Mouse (Mus musculus) stomach, postnatal 0 days (tissue): Measurements from ENCODE around the gene Prpsap1.

Experiments used
- CTCF ChIP-seq: IDR thresholded peaks from 2 replicates; pipeline ENCODE4 v1.5.1; 2016; ENCODE audit warnings: antibody characterized with exemption, low read depth, mild to moderate bottlenecking, moderate library complexity
- EP300 ChIP-seq: optimal IDR thresholded peaks from 2 replicates; pipeline ENCODE3; 2016; ENCODE audit warnings: antibody characterized with exemption

- TF ChIP-seq CTCF, result no peak
- TF ChIP-seq EP300, result no peak
Observed at GRCm38 (mm10) chr11:116432593-116433355, 61.2 kb downstream of the Prpsap1 start.
